Mouse (Mus musculus): ENCODE data around the gene Fhl3.

Gene Fhl3

DNA sequence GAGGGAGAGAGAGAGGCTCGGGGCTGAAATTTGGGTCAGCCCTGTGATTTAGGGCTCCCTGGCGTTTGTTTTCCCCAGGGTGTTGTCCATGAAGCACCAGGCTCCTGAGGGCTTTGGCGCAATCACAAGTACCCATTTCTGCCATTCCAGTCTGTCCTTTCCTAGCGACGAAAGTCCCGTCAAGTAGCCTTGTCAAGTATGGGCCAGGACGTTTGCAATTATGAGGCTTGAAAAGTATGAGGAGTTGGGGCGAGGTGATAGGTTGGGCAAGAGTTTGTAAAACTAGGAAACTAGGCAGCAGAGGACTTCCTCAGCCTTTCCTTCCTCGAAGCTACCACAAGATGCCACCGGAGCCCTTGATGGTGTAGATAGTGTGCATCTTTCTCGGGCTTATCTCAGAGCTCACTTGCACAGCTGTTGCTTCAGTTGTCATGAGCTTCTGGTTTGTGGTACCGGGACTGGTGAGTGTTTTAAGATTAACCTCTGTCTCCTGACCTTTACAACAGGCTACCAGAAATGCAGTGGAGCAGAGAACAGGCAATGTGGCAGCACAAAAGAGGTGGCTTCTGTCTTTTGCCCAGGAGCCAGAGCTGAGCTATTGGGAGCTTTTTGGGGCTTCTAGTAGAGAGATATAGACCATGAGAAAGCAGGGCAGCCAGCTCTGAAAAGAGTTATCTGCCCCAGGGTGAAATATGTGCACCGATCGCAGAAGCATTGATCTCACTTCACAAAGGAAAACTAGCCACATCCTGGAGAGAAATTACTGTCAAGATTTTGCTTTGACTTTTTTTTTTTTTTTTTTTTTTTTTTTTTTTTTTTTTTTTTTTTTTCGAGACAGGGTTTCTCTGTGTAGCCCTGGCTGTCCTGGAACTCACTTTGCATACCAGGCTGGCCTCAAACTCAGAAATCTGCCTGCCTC, 52.0 kb downstream of the Fhl3 start:
- DNase-seq (ENCODE audit: inconsistent age in 2 of 2, low spot score in 1 of 2), result no peak

DNA sequence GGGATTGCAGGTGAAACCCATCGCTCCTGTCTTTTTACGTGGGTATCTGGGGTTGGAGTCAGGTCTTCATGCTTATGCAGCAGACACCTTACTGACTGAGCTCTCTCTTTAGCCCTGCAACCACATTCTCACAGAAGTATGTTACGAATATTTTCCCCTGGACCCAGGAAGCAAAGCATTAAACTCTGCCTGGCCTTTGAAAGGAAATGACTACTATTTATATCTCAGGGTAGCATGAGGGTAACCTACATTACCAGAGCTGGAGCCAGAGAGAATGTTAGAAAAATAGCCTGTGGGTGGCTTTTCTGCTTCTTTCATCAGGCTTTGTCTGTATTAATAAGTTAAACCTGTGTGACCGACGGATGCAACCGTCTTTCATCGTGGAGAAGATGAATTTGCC, 55.0 kb downstream of the Fhl3 start:
- no peak for DNase-seq (ENCODE audit: inconsistent age in 2 of 2, low spot score in 1 of 2)

Measured in adrenal gland, adult (tissue).